Mouse (Mus musculus): ENCODE measurements at regions not wholly inside any gene's neighbourhood (a gene's known extent, or its start where the extent isn't known, plus 50 kb on each side); places are given as distances from the start of the nearest gene placed in this dataset.

DNA sequence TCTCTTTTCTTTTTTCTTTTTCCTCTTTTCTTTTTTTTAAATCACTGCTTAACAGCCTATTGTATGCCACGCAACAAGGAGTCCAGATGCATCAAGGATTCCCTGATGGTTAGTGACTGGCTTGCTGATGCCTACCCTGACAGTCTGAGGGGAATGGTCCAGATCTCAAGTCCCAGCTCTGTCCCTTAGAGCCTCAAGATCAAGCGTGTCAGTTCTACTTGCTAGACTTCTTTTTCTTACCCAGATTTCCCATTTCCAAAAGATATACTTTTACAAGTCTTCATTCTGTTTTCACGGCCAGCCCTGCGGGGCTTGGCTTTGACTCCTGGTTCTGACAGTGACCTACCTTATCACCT, 68.1 kb upstream of the Il12b start:
- no peak for DNase-seq (ENCODE audit: extremely low read depth)
- Histone ChIP-seq H3K36me3 (replicated peaks in 1 of 2; ENCODE audit: control insufficient read depth in 1 of 2, insufficient read depth in 1 of 2, low read length in 1 of 2) (no peaks in the 10 kb centered on the region), H3K4me1 (ENCODE audit: control insufficient read depth in 1 of 2, insufficient read depth in 2 of 2) (no peaks in the 10 kb centered on the region), H3K27me3 (replicated peaks) (peaks cover 7% of the 10 kb centered on the region), H3K79me2 (replicated peaks; ENCODE audit: control insufficient read depth, extremely low read depth, insufficient read depth, poor library complexity, severe bottlenecking) (no peaks in the 10 kb centered on the region), H3K9ac (ENCODE audit: insufficient read depth, low read depth) (no peak overlapping the region), H3K9me3 (replicated peaks; ENCODE audit: low read length) (no peaks in the 10 kb centered on the region), H3K27ac (ENCODE audit: insufficient read depth, low read depth) (no peak overlapping the region), H3K4me3 (replicated peaks in 1 of 3; ENCODE audit: low read depth in 2 of 3, low read length in 2 of 3, poor library complexity in 1 of 3) (no peak overlapping the region), H3K4me2 (ENCODE audit: insufficient read depth, low read depth, poor library complexity, severe bottlenecking) (no peak overlapping the region)
- in situ Hi-C loops (cut with MboI; ENCODE audit: low pct_ligation_motif_present, low pct_unique_long_range_greater_than_20kb, low sequenced_read_pairs): no loop called here
- dilution Hi-C loops (cut with MboI; ENCODE audit: extremely low pct_ligation_motif_present, extremely low pct_unique_long_range_greater_than_20kb, low sequenced_read_pairs): no loop called here
- TF ChIP-seq SMC3 (IDR thresholded peaks at IDR 0.05; ENCODE audit: low read depth, low read length): no peak
- TF ChIP-seq MYC (IDR thresholded peaks at IDR 0.05; ENCODE audit: low read depth, low read length): no peak
- no peak for TF ChIP-seq PAX5 (IDR thresholded peaks at IDR 0.05; ENCODE audit: low read length)
- TF ChIP-seq JUN (IDR thresholded peaks at IDR 0.05; ENCODE audit: insufficient read depth, low read depth, low read length): no peak
- TF ChIP-seq ZNF384 (IDR thresholded peaks at IDR 0.05; ENCODE audit: low read depth, low read length): no peak
- TF ChIP-seq JUND (conservative IDR thresholded peaks at IDR 0.05; ENCODE audit: low read depth, low read length): no peak
- no peak for TF ChIP-seq UBTF (IDR thresholded peaks at IDR 0.05; ENCODE audit: low read depth, low read length)
- no peak for TF ChIP-seq KAT2A (IDR thresholded peaks at IDR 0.05; ENCODE audit: insufficient replicate concordance, low read length)
- no peak for TF ChIP-seq SIN3A (IDR thresholded peaks at IDR 0.05; ENCODE audit: low read length)
- no peak for TF ChIP-seq POLR2AphosphoS2 (IDR thresholded peaks at IDR 0.05; ENCODE audit: low read depth, low read length)
- no peak for TF ChIP-seq CHD1 (IDR thresholded peaks at IDR 0.05; ENCODE audit: low read depth, low read length)

DNA sequence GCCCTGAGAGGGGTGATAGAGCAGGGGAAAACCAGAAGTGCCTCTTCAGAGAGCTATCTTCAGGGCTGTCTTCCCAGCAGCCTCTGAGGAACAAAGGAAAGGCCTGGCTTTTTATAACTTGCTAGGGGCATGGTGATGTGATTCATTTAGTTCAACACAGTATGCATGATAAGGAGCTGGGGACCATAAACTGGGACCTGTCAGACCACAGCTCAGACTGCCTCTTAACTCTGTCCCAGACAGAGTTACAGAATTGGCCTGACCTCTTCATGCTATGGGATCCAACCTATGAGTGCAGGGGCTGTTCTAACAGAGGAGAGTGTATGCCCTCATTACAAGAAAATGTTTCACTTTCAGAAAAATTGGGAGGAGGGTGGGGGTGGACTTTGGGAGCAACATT, 59.3 kb upstream of the Il12b start:
- Histone ChIP-seq H3K9ac (ENCODE audit: insufficient read depth, low read depth) (no peak overlapping the region), H3K9me3 (replicated peaks; ENCODE audit: low read length) (no peaks in the 10 kb centered on the region), H3K4me2 (ENCODE audit: insufficient read depth, low read depth, poor library complexity, severe bottlenecking) (no peak overlapping the region), H3K4me1 (ENCODE audit: control insufficient read depth in 1 of 2, insufficient read depth in 2 of 2) (peaks cover 0 to 11% of the 10 kb centered on the region in 2 experiments; a peak in 3 of 4 replicates), H3K36me3 (replicated peaks in 1 of 2; ENCODE audit: control insufficient read depth in 1 of 2, insufficient read depth in 1 of 2, low read length in 1 of 2) (no peaks in the 10 kb centered on the region), H3K4me3 (replicated peaks in 1 of 3; ENCODE audit: low read depth in 2 of 3, low read length in 2 of 3, poor library complexity in 1 of 3) (no peak overlapping the region), H3K79me2 (replicated peaks; ENCODE audit: control insufficient read depth, extremely low read depth, insufficient read depth, poor library complexity, severe bottlenecking) (no peaks in the 10 kb centered on the region), H3K27ac (ENCODE audit: insufficient read depth, low read depth) (no peak overlapping the region), H3K27me3 (replicated peaks) (no peaks in the 10 kb centered on the region)
- DNase-seq (ENCODE audit: extremely low read depth): peak; percentile 17
- in situ Hi-C loops (cut with MboI; ENCODE audit: low pct_ligation_motif_present, low pct_unique_long_range_greater_than_20kb, low sequenced_read_pairs) (no loop called here), dilution Hi-C loops (cut with MboI; ENCODE audit: extremely low pct_ligation_motif_present, extremely low pct_unique_long_range_greater_than_20kb, low sequenced_read_pairs) (no loop called here)
- no peak for TF ChIP-seq ZKSCAN1 (IDR thresholded peaks at IDR 0.05; ENCODE audit: borderline replicate concordance, low read depth, low read length)
- TF ChIP-seq UBTF (IDR thresholded peaks at IDR 0.05; ENCODE audit: low read depth, low read length): no peak

DNA sequence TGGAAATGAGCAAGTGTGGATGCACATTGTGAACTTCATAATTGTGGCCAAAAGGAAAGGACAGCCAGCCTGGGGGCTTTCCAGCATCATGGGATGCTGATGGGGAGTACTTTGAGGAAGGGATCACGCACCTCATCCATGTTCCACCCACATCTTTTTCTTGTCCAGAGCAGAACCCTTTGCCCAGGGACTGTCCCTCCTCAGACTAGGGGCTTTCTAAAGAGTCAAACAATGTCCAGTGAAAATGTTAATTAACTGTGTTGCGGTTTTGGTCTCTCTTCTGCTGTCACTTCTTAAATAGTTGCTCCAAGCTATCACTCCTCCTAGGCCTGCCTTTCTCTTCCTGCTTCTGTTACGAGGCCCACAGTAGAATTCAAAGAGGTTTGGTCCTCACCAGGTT, 51.6 kb upstream of the Il12b start:
- Histone ChIP-seq H3K27ac (ENCODE audit: insufficient read depth, low read depth) (no peak overlapping the region), H3K9me3 (replicated peaks; ENCODE audit: low read length) (no peaks in the 10 kb centered on the region), H3K4me2 (ENCODE audit: insufficient read depth, low read depth, poor library complexity, severe bottlenecking) (peak overlapping the region; percentile 8), H3K27me3 (replicated peaks) (no peaks in the 10 kb centered on the region), H3K4me3 (replicated peaks in 1 of 3; ENCODE audit: low read depth in 2 of 3, low read length in 2 of 3, poor library complexity in 1 of 3) (no peak overlapping the region), H3K9ac (ENCODE audit: insufficient read depth, low read depth) (no peak overlapping the region), H3K79me2 (replicated peaks; ENCODE audit: control insufficient read depth, extremely low read depth, insufficient read depth, poor library complexity, severe bottlenecking) (no peaks in the 10 kb centered on the region), H3K4me1 (ENCODE audit: control insufficient read depth in 1 of 2, insufficient read depth in 2 of 2) (peaks cover 4 to 14% of the 10 kb centered on the region in 2 experiments), H3K36me3 (replicated peaks in 1 of 2; ENCODE audit: control insufficient read depth in 1 of 2, insufficient read depth in 1 of 2, low read length in 1 of 2) (no peaks in the 10 kb centered on the region)
- dilution Hi-C loops (cut with MboI; ENCODE audit: extremely low pct_ligation_motif_present, extremely low pct_unique_long_range_greater_than_20kb, low sequenced_read_pairs) (no loop called here), in situ Hi-C loops (cut with MboI; ENCODE audit: low pct_ligation_motif_present, low pct_unique_long_range_greater_than_20kb, low sequenced_read_pairs) (no loop called here)
- TF ChIP-seq IRF4 (IDR thresholded peaks at IDR 0.05; ENCODE audit: low read depth, low read length) (peak; percentile 76), MXI1 (IDR thresholded peaks at IDR 0.05; ENCODE audit: low read depth, low read length) (no peak), EP300 (IDR thresholded peaks at IDR 0.05; ENCODE audit: low read length) (peak; percentile 55; the same call in 1 of the 2 replicates), TCF12 (IDR thresholded peaks at IDR 0.05; ENCODE audit: low read depth, low read length) (0 out of 2 replicates have a peak, but pooled peaks have one; percentile 14), BHLHE40 (IDR thresholded peaks at IDR 0.05; ENCODE audit: low read depth, low read length) (peak; percentile 36; the same call in 1 of the 2 replicates), CHD2 (IDR thresholded peaks at IDR 0.05; ENCODE audit: low read length) (no peak)
- DNase-seq (ENCODE audit: extremely low read depth): peak; percentile 62

All from CH12.LX (cell line).